Mouse (Mus musculus) erythroblast, embryonic 14.5 days (primary cell): ENCODE data around the gene Nrtn.

Source experiments
- GATA1 ChIP-seq: IDR thresholded peaks from 2 replicates; pipeline ENCODE4 v1.6.1; 2012; ENCODE audit warnings: low read length, inconsistent platforms, mixed read lengths
- TAL1 ChIP-seq: IDR thresholded peaks from 3 replicates; pipeline ENCODE4 v1.6.1; 2012; ENCODE audit warnings: low read length, inconsistent platforms, mixed read lengths

DNA sequence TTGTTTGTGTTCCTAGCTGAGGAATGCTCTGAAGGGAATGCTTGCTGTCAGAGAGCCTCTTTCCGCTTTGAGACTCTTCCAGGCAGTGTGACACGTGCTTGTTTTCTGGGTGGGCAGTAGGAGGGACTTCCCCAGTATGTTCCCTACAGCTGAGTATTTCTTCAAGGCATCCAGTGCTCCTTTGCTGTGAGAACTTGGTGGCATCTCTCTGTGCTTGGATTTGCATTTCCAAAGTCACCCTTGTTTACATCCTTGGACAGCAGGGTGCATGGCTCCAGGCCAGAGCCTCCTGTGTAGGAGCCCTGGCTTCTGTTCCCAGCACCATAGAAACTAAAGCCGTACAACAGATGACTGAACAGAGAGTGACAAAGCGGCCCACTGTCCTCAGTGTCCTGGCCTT, 48.6 kb downstream of the Nrtn start:
- TF ChIP-seq TAL1 (no peak), GATA1 (no peak)
